Mouse (Mus musculus): Measurements from ENCODE around the gene Uckl1.

DNA sequence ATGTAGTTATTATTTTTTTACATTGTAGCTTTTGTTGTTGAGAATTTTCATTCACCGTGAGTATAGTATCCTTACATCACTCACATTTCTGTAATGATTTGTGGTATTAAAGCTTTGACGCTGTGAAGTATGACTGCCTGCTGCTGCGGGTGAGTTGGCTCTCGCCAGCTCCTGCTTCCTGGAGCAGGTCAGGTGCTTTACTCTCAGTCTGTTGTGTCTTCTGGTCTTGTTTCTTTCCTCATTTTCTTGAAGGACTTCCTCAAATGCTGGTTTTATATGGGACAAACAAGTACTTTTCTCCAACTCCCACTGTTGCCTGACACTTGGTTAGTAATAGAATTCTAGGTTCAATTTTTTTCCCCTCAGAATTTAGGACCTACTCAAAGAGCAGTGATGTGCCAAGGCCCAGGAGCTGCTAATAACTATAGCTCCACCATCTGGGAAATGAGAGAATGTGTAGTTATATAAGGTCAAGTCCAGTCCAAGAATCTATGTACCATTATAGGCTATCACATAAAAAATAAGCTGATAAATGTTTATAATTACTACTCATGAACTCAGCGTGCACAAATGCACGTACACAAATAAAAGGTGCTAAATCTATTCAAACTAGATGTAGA, 42.8 kb downstream of the Uckl1 start:
- TF ChIP-seq CTCF (conservative IDR thresholded peaks at IDR 0.05; ENCODE audit: low read length) (no peak), POU5F1 (IDR thresholded peaks at IDR 0.05; ENCODE audit: borderline replicate concordance, low read length) (no peak)

Measured in E14TG2a.4 (cell line).